Mouse (Mus musculus) kidney, embryonic 15.5 days (tissue): ENCODE results near the gene Agbl4. TPM values are rescaled to one million over a fixed set of nuclear protein-coding genes. Genes with fewer than 3 reads are reported as not detected.
A peak's percentile ranks its signal among the peaks of the same experiment; 100 is the strongest.

Experiments
- ATAC-seq: fragments of 200-750 bp; cut with Nextera tagmentation; replicated peaks from 2 replicates; pipeline ENCODE4 v1.8.0; 2017; ENCODE audit warnings: moderate TSS enrichment; ENCODE audit not compliant: low FRiP score
- H3K27ac ChIP-seq: fragments of 300-500 bp; sonication (generic); 2 replicates; pipeline ENCODE4 v1.5.1; 2015; ENCODE audit warnings: mild to moderate bottlenecking, inconsistent platforms
- H3K27me3 ChIP-seq: fragments of 300-500 bp; sonication (generic); 2 replicates; pipeline ENCODE4 v1.6.1; 2015; ENCODE audit warnings: inconsistent platforms
- H3K36me3 ChIP-seq: fragments of 300-500 bp; sonication (generic); 2 replicates; pipeline ENCODE4 v1.6.1; 2015; ENCODE audit warnings: inconsistent platforms
- H3K4me1 ChIP-seq: fragments of 300-500 bp; sonication (generic); 2 replicates; pipeline ENCODE4 v1.6.1; 2015; ENCODE audit warnings: inconsistent platforms
- H3K4me2 ChIP-seq: fragments of 300-500 bp; sonication (generic); 2 replicates; pipeline ENCODE4 v1.6.1; 2015; ENCODE audit warnings: moderate library complexity, mild to moderate bottlenecking, inconsistent platforms
- H3K4me3 ChIP-seq: fragments of 300-500 bp; sonication (generic); replicated peaks from 2 replicates; pipeline ENCODE4 v1.5.1; 2015; ENCODE audit warnings: mild to moderate bottlenecking, inconsistent platforms
- H3K9ac ChIP-seq: fragments of 300-500 bp; sonication (generic); 2 replicates; pipeline ENCODE4 v1.6.1; 2015; ENCODE audit warnings: mild to moderate bottlenecking, inconsistent platforms
- H3K9me3 ChIP-seq: fragments of 300-500 bp; sonication (generic); replicated peaks from 2 replicates; pipeline ENCODE4 v1.6.1; 2016; ENCODE audit warnings: inconsistent platforms
- WGBS: fragments of 180-500 bp; shearing (Covaris S2); methylation state at CpG from one replicate; pipeline ENCODE4 v1.1.7; 2015; ENCODE audit warnings: mixed read lengths; 5-methylcytosine and 5-hydroxymethylcytosine counted together
- polyA plus RNA-seq: library from polyadenylated mRNA; unstranded; fragments of >200 nt; fragmentation: Nextera tagmentation; extraction: Ambion mirVana; gene quantifications from 2 replicates; pipeline ENCODE4 v1.2.1, GENCODE M21; 2015

The Agbl4 gene
- polyA plus RNA-seq, 1 experiment from 2014 or later: 0.43 TPM

DNA sequence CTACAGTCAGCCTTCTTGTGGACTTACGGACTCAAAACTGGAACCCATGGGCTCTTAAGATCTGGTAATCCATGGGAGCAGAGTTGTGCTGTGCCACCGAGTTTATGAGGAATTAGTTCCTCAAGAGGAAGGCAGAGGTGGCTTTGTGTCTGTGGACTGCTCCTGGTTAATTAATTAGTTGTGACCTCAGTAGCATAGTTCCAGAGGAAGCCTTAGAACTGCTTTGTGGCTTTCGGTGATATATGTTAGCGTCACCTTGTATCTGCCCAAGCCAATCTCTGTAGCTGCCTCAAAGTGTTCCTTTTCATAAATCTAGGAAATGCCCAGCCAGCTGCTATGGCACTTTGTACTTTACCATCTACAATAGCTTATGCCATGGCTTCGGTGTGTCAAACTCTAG, 1020.3 kb downstream of the Agbl4 start:
- 85% methylated on average over 5 of the region's 5 CpGs for WGBS
- Histone ChIP-seq H3K9ac (no peak overlapping the region), H3K4me3 (no peak overlapping the region), H3K27ac (no peak overlapping the region), H3K4me1 (peaks cover 20% of the 10 kb centered on the region), H3K4me2 (no peak overlapping the region), H3K27me3 (no peaks in the 10 kb centered on the region), H3K9me3 (no peaks in the 10 kb centered on the region), H3K36me3 (peaks cover 21% of the 10 kb centered on the region)
- no peak for ATAC-seq

DNA sequence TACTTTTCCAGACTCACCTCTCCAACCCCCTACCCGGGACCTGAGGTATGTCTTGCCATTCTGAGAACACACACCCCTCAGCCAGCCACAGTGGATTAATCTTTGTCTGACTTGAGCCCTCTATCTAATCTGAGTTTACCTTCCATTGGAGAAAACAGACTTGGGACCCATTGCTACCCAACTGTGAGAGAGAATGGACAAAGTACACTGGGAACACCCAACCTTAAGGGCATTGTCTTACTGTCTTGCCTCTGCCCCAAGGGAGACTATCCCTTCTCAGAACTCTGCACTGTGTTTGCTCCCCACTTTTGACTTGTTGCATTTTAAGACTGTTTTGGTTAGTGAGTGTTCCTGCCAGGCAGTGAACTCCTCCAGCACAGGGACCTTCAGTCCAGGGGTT, 1022.0 kb downstream of the Agbl4 start:
- Histone ChIP-seq H3K4me3 (no peak overlapping the region), H3K27ac (no peak overlapping the region), H3K27me3 (no peaks in the 10 kb centered on the region), H3K36me3 (peaks cover 21% of the 10 kb centered on the region), H3K4me1 (peaks cover 17% of the 10 kb centered on the region), H3K4me2 (no peak overlapping the region), H3K9me3 (no peaks in the 10 kb centered on the region), H3K9ac (no peak overlapping the region)
- WGBS: 88% methylated on average over 1 of the region's 1 CpGs
- no peak for ATAC-seq

DNA sequence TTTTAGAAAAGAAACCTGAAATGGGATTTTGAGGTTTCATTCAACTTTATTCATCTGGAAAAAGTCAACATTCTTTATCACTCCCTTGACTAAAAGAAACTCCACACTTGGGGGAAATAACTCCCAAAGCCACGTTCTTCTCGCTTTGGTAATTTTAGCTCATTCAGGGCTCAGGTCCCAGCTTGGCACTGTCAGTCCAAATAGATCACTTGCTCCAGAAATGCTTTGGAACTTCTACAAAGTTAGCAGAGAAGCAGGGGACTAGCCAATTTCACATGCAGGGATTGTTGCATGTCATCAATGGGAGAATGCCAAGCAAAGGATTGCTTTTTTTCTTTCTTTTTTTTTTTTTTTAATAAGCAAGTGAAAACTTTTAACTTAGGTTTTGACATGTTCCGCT, 1022.6 kb downstream of the Agbl4 start:
- no peak for ATAC-seq
- no peak overlapping the region for H3K4me2 ChIP-seq
- H3K4me1 ChIP-seq: peaks cover 21% of the 10 kb centered on the region
- H3K27ac ChIP-seq: no peak overlapping the region
- WGBS: 65% methylated on average over 3 of the region's 3 CpGs
- H3K27me3 ChIP-seq: no peaks in the 10 kb centered on the region
- H3K4me3 ChIP-seq: no peak overlapping the region
- H3K9ac ChIP-seq: no peak overlapping the region
- no peaks in the 10 kb centered on the region for H3K9me3 ChIP-seq
- peaks cover 21% of the 10 kb centered on the region for H3K36me3 ChIP-seq

GRCm38 (mm10) chr4:111420955-111421354, 1023.5 kb downstream of the Agbl4 start:
- Histone ChIP-seq H3K4me1 (peaks cover 22% of the 10 kb centered on the region), H3K9me3 (no peaks in the 10 kb centered on the region), H3K4me2 (no peak overlapping the region), H3K36me3 (peaks cover 21% of the 10 kb centered on the region), H3K9ac (no peak overlapping the region), H3K27me3 (no peaks in the 10 kb centered on the region), H3K27ac (no peak overlapping the region), H3K4me3 (no peak overlapping the region)
- no peak for ATAC-seq
- 80% methylated on average over 4 of the region's 4 CpGs for WGBS

GRCm38 (mm10) chr4:111421785-111422184, 1024.3 kb downstream of the Agbl4 start:
- Histone ChIP-seq H3K9ac (no peak overlapping the region), H3K36me3 (peaks cover 21% of the 10 kb centered on the region), H3K9me3 (no peaks in the 10 kb centered on the region), H3K4me3 (no peak overlapping the region), H3K4me1 (peaks cover 18% of the 10 kb centered on the region), H3K27me3 (no peaks in the 10 kb centered on the region), H3K27ac (no peak overlapping the region), H3K4me2 (no peak overlapping the region)
- WGBS: 87% methylated on average over 6 of the region's 6 CpGs
- ATAC-seq: no peak

DNA sequence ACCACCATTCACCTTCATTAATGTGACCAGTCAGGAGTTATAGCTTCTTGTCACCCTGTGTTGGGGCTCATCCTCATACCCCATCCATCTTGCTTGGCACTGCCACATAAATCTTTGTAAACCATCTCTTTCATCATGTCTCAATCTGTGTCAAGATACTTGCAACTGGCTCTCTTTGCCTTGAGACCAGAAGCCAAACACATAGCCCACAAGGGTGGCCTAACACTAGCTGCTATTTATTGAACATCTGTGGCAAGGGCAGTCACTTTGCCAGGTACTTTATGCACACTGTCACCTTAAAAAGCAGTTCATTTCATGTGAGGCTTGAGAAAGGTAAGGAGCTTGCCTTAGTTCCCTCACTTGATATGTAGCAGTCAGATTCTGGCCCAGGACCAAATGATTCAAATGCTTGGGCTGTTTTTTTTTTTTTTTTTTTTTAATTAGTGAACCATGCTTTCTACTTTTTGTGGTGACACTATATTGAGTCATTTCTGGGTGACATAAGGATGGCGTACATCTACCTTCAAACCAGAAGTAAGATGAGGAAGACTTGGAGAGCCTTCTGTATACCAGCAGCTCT, 1027.0 kb downstream of the Agbl4 start:
- peaks cover 11% of the 10 kb centered on the region for H3K4me1 ChIP-seq
- H3K4me2 ChIP-seq: no peak overlapping the region
- 0 out of 2 replicates have a peak overlapping the region, but pooled peaks have one; percentile 41 for H3K27ac ChIP-seq
- ATAC-seq: no peak
- no peak overlapping the region for H3K4me3 ChIP-seq
- no peaks in the 10 kb centered on the region for H3K27me3 ChIP-seq
- 96% methylated on average over 1 of the region's 1 CpGs for WGBS
- H3K9me3 ChIP-seq: no peaks in the 10 kb centered on the region
- H3K36me3 ChIP-seq: peaks cover 8% of the 10 kb centered on the region
- no peak overlapping the region for H3K9ac ChIP-seq

- H3K27me3 ChIP-seq: no peaks in the 10 kb centered on the region
- peak overlapping the region; percentile 41; the same call in 1 of the 2 replicates for H3K27ac ChIP-seq
- H3K9ac ChIP-seq: no peak overlapping the region
- peaks cover 11% of the 10 kb centered on the region for H3K4me1 ChIP-seq
- H3K9me3 ChIP-seq: no peaks in the 10 kb centered on the region
- peak; percentile 78; the same call in 1 of the 2 replicates for ATAC-seq
- H3K36me3 ChIP-seq: 0 out of 2 replicates have a peak, but pooled peaks cover 2% of the 10 kb centered on the region
- H3K4me3 ChIP-seq: no peak overlapping the region
- WGBS: 28% methylated on average over 6 of the region's 6 CpGs
- no peak overlapping the region for H3K4me2 ChIP-seq
These were observed 1027.7 kb downstream of the Agbl4 start for GRCm38 (mm10) chr4:111425170-111425569.

GRCm38 (mm10) chr4:111431186-111431585, 1033.7 kb downstream of the Agbl4 start:
- 69% methylated on average over 2 of the region's 2 CpGs for WGBS

DNA sequence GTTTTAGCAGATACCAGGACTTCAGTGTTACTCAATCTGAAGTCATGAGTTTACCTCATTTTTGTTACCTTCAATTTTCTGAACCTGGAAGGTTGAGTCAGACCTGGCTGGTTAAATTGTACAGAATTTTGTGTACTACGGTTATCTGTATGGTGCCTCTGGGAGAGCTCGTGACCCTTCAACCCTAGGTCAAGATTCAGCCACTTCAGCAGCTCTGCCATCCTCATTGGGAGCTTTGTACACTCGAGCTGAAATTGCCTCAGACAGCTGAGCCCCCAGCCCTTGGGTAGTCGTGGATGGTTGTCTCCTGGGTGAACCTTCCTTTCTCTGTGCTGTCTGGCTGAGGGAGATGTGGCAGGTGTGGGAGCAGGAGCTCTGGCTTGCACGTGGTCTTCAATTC, 1034.6 kb downstream of the Agbl4 start:
- peaks cover 52% of the 10 kb centered on the region for H3K36me3 ChIP-seq
- 68% methylated on average over 5 of the region's 5 CpGs for WGBS
- no peaks in the 10 kb centered on the region for H3K4me1 ChIP-seq
- no peak overlapping the region for H3K27ac ChIP-seq
- no peaks in the 10 kb centered on the region for H3K27me3 ChIP-seq
- H3K4me2 ChIP-seq: no peak overlapping the region
- no peak overlapping the region for H3K9ac ChIP-seq
- ATAC-seq: no peak
- H3K9me3 ChIP-seq: no peaks in the 10 kb centered on the region
- H3K4me3 ChIP-seq: no peak overlapping the region

More at GRCm38 (mm10) chr4:111431186-111431585, 1033.7 kb downstream of the Agbl4 start:
- Histone ChIP-seq H3K4me3 (no peak overlapping the region), H3K4me2 (no peak overlapping the region), H3K9me3 (no peaks in the 10 kb centered on the region), H3K36me3 (peaks cover 44% of the 10 kb centered on the region), H3K9ac (no peak overlapping the region), H3K27ac (no peak overlapping the region), H3K27me3 (no peaks in the 10 kb centered on the region), H3K4me1 (no peaks in the 10 kb centered on the region)
- peak; percentile 67; the same call in 1 of the 2 replicates for ATAC-seq

DNA sequence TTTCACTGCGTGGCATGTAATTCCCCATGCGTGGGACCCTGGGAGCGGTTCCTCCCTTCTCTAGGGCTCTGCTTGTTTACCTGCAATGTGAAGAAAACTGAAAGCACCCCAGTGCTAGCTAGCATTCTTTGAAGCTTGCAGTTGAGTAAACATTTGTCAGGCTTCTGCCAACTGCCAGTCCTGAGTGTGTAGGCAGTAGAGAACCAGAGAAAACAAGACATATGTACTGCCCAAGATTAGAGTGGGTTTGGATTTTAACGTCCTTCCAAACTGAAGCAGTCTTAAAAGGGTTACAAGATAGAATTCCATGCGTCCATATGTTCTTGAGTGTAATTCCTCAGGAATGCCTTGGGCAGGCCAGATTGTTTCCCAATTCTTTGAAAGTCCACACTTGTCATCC, 1035.0 kb downstream of the Agbl4 start:
- Histone ChIP-seq H3K9me3 (no peaks in the 10 kb centered on the region), H3K27ac (no peak overlapping the region), H3K36me3 (peaks cover 55% of the 10 kb centered on the region), H3K4me3 (no peak overlapping the region), H3K27me3 (no peaks in the 10 kb centered on the region), H3K9ac (no peak overlapping the region), H3K4me2 (no peak overlapping the region), H3K4me1 (no peaks in the 10 kb centered on the region)
- 74% methylated on average over 5 of the region's 5 CpGs for WGBS
- ATAC-seq: no peak

DNA sequence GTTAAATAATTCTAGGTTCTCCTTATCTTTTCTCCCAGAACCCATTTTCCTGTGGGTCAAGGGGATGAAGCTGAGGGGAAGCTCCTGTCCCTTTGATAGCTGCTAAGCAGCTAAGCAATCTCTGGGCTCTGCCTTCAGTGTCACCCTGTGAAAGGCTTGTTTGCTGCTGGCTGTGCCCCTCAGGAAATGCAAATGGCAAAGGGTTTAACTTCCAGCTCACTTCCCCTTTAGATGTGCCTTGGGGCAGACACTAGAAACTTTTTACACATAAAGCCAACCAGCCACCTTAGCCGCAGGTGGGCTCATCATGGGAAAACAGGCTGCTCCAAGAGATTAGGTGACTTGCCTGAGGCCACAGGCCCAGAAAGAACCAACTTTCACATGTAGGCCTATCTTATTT, 1044.2 kb downstream of the Agbl4 start:
- Histone ChIP-seq H3K9ac (no peak overlapping the region), H3K27ac (no peak overlapping the region), H3K4me1 (no peaks in the 10 kb centered on the region), H3K9me3 (no peaks in the 10 kb centered on the region), H3K36me3 (peaks cover 17% of the 10 kb centered on the region; the same call in 1 of the 2 replicates), H3K4me2 (no peak overlapping the region), H3K4me3 (no peak overlapping the region), H3K27me3 (no peaks in the 10 kb centered on the region)
- WGBS: 76% methylated on average over 1 of the region's 1 CpGs
- ATAC-seq: no peak

GRCm38 (mm10) chr4:111442435-111443238, 1045.2 kb downstream of the Agbl4 start:
- no peak for ATAC-seq

More at GRCm38 (mm10) chr4:111442435-111443238, 1045.2 kb downstream of the Agbl4 start:
- H3K4me1 ChIP-seq: no peaks in the 10 kb centered on the region
- WGBS: 81% methylated on average over 1 of the region's 1 CpGs
- H3K27me3 ChIP-seq: no peaks in the 10 kb centered on the region
- no peak overlapping the region for H3K4me3 ChIP-seq
- peaks cover 15% of the 10 kb centered on the region; the same call in 1 of the 2 replicates for H3K36me3 ChIP-seq
- no peak overlapping the region for H3K4me2 ChIP-seq
- no peak overlapping the region for H3K27ac ChIP-seq
- H3K9ac ChIP-seq: no peak overlapping the region
- no peaks in the 10 kb centered on the region for H3K9me3 ChIP-seq
